Mouse (Mus musculus) olfactory bulb, adult 2 months (tissue): ENCODE results near the gene Rdh1.

ENCODE experiments used
- CTCF ChIP-seq: fragments of 200-500 bp; IDR thresholded peaks from 2 replicates; pipeline ENCODE4 v1.5.1; 2012; ENCODE audit warnings: low read depth, mild to moderate bottlenecking, low read length, moderate library complexity; ENCODE audit not compliant: insufficient read depth
- POLR2A ChIP-seq: fragments of 200-500 bp; IDR thresholded peaks from 2 replicates; pipeline ENCODE4 v1.6.1; 2012; ENCODE audit warnings: mild to moderate bottlenecking, low read depth, low read length, moderate library complexity; ENCODE audit not compliant: insufficient read depth

- no peak for TF ChIP-seq POLR2A
- no peak for TF ChIP-seq CTCF
These were observed 49.2 kb upstream of the Rdh1 start for GRCm38 (mm10) chr10:127710331-127710730.
